Mouse (Mus musculus) urinary bladder, postnatal 36 days (tissue): ENCODE measurements around the gene Nploc4.
A peak's percentile ranks its signal among the peaks of the same experiment; 100 is the strongest.
"Not testable (repeated sequence)": the region's sequence is repeated elsewhere in the genome, so short reads cannot be mapped to it uniquely, and the experiment has no call there.

ENCODE experiments used
- DNase-seq, 2 experiments: peaks; one replicate each; pipeline ENCODE4 v3.0.0; 2022; ENCODE audit warnings: low spot score in 2 of 2, mixed read lengths in 1 of 2

The Nploc4 gene

DNA sequence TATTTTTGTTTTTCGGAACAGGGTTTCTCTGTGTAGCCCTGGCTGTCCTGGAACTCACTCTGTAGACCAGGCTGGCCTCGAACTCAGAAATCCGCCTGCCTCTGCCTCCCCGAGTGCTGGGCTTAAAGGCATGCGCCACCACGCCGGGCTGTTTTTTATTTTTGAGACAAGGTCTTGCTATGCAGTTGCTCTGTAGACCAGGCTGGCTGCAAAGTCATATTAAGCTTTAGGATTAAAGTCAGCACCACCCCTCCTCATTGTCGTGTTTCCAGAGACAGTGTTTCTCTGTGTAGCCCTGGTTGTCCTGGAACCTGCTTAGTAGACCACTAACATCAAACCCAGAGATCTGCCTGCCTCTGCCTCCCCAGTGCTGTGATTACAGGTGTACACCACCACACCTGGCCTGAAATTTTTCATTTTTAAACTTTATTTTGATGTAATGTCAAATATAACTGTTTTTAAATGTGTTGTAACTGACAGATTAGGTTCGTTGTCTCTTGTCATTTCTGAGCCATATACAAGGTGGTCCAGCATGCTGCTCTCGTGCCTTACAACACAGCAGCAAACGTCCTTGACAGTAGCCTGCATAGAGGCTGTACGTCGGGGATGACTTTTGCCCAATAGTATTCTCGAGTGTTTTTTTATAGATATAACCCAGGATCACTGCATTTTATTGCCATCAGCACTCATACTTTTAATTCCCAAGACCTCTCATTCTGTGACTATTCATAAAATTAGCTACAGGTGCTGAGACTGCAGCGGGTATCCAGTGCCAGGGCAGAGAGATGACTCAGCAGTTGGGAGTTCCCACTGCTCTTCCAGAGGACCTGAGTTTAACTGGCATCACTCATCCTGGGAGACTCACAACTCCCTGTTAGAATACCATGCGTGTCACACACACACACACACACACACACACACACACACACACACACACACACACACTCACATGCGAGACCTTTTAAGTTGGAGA lies 82.9 kb downstream of the Nploc4 start:
- no peak for DNase-seq

DNA sequence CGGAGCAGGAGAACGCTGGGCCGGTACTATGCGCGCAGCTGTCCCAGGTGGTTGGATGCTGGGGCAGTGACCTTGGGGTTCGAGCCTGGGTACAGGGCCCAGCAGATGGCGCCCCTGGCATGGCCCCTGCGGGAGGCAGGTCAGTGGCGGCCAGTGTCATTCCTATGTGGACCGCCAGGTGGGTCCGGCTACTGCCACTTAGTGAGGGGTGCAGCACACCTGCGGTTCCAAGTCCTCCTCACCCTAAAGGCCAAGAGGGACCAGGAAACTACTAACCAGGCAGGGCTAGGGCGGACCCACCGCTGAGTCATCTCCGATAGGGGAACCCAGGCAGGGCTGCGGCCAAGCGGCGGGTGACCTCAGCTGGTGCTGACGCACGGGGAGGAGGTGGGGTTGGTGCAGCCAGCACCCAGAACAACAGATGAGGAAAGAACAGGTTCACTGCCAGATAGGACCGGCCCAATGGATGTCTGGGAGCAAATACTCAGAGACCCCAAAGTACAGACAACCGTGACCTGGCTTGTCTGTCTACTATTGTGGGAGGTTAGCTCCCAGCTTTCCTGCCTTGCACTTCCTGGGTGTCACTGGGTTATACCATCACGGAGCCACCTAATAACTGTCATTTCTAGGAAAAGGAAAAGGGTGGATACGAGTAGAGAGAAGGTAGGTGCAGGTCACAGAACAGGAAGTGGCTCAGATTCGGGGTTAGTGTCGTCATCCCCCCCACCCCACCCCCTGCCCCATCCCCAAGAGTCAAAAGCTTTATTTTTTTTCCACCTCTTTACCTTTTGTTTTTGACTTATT lies 83.8 kb downstream of the Nploc4 start:
- DNase-seq = peak; percentile 89 to 93

DNA sequence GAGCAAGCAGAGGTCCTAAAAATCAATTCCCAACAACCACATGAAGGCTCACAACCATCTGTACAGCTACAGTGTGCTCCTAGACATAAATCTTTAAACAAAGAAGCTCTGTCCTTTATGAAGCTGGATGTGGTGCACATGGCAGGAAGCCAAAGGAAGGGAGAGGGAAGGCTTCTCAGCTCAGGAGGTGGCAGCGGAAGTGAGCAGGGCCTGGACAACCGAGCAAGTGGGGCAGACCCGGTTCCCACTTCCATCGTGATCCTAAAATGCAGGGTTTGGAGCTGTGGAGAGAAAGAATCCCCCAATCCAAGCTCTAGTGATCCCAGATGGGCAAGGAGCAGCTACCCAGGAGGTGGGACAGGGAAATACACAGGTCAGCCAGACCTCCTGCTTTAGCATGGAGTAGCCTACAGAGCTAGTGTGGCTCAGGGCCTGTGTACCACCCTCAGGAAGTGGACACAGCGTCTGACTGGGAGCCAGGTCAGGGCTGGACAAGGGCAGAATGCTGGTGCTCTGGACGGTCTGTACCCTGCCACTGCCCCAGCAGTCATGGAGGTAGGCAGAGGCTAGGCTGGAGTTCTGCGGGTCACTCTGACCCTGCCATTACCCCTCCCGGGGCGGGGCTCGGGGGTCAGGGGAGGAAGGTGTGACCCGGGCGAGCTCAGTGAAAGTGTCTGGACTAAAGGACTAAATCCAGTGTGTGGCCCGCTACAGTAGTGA lies 84.8 kb downstream of the Nploc4 start:
- DNase-seq = peak in 1 of 2 experiments; percentile 30

DNA sequence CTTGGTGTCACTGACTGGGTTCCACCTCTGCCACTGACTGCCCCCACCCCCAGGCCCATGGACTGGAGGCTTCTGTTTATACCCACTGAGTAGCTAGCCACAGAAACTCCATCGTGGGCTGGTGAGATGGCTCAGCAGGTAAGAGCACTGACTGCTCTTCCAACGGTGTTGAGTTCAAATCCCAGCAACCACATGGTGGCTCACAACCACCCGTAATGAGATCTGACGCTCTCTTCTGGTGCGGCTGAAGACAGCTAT lies 85.5 kb downstream of the Nploc4 start:
- not testable (repeated sequence) for DNase-seq

DNA sequence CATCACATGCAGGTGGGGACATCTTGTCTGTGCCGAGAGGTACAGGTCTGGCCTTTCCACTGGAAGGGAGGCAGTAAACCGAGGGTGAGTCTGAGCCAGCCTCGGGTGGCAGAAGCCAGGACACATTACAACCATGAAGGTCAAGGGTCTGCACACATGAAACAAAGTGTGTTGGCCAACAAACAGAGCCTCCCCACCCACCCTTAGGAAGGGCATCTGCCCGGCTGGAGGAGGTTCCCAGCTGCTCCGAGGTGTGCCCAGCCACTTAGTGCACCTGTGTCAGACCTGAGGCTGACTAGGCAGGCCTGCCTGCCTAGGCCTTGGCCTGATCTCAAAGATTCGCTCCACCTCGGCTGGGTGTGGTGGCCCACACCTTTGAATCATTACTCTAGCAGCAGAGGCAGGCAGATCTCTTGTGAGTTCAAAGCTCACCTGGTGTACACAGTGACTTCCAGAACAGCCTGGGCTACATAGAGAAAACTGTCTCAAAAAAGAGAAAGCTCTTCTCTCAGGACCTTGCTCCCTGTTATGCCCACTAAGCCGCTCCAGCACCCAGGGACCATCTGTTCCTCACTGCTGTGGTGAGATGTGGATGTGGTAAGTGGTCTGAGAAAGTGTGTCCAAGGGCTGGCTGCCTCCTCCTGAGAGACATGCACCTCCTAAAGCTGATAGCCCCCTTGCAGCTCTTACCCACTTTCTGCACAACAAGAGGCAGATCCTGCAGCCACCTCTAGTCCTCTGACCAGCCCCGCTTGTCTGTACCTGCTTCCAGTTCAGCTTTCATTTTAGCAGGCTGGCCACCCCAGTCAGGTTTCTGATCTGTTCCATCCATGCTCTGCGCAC lies 86.0 kb downstream of the Nploc4 start:
- DNase-seq = peak in 1 of 2 experiments; percentile 2

DNA sequence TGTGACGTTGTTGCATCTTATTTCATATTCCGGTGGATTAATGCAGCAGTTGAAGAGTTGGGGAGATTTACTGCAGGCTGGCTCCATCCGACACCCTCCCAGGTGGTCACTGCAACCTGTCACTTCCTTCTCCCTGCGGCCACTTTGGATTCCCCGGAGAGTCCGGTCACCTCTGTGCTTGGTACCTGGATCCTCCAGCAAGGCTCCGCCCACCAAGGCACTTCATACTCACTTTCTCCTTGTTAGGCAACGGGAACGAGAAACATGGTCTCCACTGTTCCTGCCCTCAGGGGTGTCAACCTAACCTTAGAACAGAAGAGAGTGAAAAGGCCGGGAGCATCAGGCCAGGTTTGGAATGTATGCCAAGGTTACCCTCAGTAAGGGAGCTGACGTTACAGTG lies 86.8 kb downstream of the Nploc4 start:
- peak in 1 of 2 experiments; percentile 42 for DNase-seq

DNA sequence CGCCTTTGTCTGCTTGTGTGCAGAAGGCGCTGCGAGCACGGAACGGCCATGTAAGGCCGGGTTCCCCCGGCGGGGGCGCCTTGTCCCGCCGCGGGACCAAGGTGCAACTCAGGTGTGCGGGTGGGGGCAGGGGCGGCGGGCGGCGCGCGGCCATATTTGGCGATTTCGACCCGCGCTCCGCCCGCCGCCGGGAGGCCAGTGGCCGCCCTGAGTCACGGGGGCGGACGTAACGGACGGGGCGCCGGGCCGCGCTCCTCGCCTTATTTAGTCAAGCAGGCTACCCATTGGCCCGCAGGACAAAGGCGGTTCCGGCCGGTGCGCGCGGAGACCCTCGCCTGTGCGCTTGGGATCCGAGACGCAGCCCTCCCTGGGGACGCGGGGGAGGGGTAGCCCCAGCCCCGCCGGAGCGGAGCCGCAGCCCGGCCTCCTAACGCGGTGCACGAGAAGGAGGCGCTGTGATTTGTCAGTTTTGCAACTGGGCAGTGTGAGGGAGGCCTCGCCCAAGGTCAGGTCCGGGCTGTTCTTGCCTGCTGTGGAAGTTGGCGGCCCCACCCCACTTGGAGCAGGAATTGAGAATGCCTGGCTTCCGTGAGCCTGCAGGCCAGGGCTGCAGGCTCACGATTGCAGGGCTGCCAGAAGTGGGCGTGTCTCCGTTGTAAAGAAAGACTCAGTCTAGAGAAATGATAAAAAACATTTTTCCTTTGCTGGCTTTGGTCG lies 87.4 kb downstream of the Nploc4 start:
- DNase-seq = peak; percentile 87 to 91

DNA sequence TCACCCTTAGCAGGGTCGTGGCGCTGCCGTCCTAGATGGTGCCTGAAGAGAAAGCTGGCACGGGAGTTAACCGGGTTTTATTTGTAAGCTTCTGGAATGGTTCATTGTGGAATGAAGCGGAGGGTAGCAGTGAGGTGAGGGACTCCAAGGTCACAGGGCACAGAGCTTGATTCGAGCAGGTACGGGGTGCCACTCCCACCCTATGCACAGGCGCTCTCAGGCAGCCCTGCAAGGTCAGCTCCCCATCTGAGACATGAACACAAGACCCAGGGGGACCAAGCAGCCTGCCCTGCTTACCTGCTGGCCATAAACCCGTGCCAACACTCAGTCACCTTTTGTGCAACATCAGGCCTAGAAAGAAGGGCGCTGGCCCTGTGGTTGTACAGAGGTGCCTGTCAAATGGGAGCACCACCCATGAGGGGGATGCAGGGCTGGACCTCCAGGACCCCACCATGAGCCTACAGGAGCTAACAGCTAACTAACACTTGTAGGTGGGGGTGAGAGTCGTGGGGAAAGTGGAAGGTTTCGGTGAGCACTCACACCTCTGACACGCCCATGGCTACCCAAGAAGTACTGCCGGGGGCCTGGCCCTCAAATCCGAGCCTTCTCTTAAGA lies 88.0 kb downstream of the Nploc4 start:
- peak; percentile 44 to 63 for DNase-seq

DNA sequence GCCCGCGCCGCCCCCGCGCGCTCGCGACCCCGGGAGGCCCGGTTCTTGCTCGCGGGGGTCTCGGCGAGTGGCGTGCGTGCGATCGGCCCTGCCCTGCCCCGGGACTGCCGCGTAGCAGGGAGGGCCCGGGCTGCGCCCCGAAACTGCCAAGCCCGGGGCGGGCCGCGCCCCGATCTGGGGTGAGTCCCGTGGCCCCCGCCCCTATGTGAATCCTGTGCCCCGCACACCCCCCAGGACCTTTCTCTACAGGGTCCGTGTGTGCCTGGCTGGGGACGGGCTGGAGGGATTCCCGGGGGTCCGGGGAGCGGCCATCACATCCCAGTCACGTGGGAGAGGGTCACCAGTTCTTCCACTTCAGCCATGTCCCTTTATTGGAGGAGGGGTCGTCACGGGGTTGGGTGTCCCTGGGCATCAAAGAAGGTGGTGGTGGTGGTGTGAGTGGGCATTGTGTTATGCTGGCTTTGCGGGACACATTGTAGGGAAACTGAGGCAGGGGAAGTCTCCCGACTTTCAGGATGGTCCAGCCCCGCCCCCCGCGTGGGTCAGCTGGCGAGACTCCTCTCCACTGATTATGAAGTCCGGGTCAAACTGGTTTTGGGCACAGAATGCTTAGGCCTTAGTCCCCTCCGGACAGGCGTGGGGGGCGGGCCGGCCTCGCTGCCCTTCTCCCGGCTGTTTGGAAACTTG lies 88.7 kb downstream of the Nploc4 start:
- DNase-seq = peak; percentile 52 to 66

DNA sequence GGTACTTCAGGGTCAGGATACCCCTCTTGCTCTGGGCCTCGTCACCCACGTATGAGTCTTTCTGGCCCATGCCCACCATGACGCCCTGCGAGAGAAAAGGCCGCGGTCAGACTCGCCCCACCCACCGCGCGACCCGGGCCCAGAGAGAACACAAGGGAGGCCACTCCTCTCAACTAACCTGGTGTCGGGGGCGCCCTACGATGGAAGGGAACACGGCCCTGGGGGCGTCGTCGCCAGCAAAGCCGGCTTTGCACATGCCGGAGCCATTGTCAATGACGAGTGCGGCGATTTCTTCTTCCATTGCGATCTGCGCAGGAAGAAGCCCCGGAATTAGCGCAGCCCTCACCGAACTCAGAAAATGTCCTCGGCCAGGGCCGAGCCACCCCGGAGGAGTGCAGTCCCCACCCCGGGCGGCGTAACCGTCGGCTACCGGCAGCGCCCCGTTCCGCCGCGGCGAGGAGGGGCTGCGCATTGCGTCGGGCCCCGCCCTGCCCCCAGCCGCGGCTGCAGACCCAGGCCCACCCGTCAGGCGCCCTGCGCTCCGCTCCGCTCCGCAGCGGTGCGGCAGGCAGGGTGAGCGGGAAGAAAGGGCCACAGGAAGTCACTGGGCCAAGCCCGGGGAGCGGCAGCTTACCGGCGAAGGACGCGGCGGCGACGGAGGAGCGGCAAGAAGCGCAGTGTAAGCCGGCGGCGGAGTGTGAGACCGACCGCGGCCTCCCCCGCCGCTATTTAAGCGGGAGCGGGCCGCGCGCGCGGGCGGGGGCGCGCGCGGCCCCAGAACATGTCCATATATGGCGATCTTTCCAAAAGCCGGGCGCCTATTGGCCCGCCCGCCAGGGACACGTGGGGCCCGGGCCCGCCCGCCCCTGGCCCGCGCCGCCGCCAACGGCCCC lies 89.5 kb downstream of the Nploc4 start, which contains the start of gene Actg1:
Gene Actg1 (minus strand): TSS at position 752 of the 893 bp plus-strand sequence.
- DNase-seq = peak; percentile 73 to 83

DNA sequence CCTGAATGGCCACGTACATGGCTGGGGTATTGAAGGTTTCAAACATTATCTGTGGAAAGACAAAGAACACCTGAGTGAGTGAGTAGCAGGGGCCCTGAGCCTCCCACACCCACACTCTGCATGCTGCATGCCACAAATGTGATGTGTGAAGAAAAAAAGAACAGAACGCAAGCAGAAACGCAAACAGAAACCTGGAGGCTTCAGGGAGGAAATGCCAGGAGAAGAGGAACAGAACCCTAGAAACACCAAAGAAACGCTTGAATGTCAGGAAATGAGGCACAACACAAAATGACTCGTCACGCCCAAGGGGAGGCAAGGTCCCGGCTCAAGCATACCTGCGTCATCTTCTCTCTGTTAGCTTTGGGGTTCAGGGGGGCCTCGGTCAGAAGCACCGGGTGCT lies 90.2 kb downstream of the Nploc4 start:
- DNase-seq = peak in 1 of 2 experiments; percentile 4

DNA sequence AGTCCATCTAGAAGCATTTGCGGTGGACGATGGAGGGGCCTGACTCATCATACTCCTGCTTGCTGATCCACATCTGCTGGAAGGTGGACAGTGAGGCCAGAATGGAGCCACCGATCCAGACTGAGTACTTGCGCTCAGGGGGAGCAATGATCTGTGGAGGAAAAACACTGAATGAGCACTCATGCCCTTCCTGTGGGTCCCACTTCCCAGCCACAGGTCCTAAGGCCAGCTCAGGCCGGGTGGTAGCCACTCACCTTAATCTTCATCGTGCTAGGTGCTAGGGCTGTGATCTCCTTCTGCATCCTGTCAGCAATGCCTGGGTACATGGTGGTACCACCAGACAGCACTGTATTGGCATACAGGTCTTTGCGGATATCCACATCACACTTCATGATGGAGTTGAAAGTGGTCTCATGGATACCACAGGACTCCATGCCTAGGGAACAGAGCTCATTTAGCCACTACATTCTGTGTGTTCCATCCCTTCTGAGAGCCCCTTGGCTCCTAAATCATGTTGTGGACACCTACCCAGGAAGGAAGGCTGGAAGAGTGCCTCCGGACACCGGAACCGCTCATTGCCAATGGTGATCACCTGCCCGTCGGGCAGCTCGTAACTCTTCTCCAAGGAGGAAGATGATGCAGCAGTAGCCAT lies 91.0 kb downstream of the Nploc4 start:
- DNase-seq = not testable (repeated sequence)

DNA sequence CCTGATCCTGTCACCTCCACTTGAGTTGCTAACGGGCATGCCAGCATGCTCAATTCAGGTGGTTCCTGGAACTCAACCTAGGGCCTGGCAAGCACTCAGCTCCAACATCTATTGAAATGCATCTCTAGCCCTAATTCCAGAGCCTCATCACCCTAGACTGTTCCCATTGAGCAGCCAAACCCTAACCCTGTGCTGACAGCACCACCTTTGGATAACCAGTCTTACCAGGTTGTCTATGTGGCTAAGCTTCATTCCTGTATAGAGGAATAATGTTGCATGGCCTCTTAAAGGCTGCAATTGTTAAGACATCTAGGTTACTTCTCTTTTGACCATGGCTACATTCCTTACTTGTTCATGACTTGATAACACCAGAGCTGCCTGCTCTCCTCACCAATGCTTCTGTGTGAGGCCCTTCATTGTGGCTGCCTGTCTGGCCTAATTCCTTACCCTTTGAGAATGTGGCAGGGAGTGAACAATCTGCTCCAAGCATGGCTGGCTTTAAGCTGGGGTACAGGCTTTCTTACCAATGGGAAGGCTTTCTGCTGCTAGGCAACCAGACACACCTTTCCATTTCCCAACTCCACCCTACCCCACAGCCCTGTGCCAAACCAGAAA lies 92.3 kb downstream of the Nploc4 start:
- DNase-seq = no peak

DNA sequence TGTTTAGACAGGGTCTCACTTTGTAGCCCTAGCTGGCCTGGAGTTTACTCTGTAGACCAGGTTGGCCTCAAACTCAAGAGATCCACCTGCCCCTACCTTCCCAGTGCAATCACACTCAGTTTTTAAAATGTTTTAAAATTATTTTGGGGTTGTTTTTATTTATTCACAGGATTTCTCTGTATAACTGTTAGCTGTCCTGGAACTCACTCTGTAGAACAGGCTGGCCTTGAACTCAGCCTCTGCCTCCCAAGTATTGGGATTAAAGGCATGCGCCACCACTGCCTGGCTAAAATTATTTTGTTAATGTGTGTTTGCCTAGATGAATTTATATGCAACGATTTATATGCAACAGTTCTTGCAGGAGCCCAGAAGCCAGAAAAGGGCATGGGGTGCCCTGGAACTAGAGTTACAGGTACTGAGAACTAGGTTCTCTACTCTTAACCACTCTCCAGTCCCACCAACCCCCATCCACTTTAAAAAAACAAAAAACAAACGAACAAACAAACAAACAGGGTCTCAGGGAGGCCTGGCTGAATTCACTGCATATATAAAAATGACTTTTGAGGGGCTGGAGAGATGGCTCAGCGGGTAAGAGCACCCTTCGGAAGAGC lies 93.1 kb downstream of the Nploc4 start:
- DNase-seq = no peak

DNA sequence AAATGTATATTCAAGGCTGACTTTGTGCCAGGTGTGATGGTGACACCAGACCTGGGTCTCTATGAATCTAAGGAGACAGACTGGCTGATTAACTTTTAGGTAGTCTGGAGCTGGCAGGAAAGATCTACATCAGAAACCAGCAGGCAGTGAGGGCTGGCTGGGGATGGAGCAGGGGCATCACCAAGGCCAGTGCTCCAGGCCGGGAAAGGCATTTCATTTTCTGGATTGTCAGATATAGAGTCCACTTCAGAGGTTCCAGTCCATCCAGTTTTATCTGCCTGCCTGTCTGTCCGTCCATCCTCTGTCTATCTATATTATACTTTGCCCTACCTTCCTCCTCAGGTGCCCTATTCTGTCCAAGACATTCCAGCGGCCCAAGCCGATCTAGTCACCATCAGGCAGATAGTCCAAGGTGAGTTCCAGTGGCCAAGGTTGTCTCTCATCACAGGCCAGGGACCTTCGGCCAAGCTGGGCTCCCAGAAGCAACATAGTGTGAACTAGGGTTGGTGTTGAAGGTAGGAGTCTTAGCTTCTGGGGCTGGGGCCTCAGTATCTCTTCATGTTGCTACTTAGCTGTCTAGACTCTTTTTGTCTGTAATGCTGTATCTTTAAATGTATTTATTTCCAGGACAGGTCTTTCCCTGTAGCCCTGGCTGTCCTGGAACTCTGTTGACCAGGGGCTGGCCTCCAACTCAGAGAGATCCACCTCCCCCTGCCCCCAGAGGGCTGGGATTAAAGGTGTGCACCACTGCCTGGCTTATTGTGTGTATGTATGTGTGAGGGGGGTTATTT lies 93.8 kb downstream of the Nploc4 start:
- DNase-seq = no peak

DNA sequence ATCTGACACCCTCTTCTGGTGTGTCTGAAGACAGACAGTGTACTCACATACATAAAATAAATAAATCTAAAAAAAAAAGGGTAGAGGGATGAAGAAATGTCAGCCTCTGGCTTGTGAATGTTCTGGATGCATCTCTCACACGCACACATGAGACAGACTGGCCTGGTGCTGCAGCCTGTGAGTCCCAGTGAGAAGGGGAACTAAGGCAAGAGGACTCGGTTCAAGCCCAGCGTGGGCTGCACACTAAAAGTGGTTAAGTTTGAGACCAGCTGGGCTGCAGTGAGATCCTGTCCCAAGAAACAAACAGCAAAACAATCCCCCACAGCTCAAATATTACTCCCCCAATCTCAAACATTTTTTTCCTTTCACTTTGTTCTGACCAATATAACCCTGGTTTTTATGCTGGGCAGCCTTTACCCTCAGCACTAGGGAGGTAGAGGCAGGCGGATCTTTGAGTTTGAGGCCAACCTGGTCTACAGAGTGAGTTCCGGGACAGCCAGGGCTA lies 94.8 kb downstream of the Nploc4 start:
- DNase-seq = no peak
